Mouse (Mus musculus) macrophage (primary cell): ENCODE results near the gene Il9r. TPM values are rescaled to one million over a fixed set of nuclear protein-coding genes. Genes with fewer than 3 reads are reported as not detected.
A peak's percentile ranks its signal among the peaks of the same experiment; 100 is the strongest.
"Not testable (repeated sequence)": the region's sequence is repeated elsewhere in the genome, so short reads cannot be mapped to it uniquely, and the experiment has no call there.

ENCODE experiments used
- H3K27ac ChIP-seq: fragments of 350-480 bp; formaldehyde crosslinking; 2 replicates; pipeline ENCODE4 v1.9.0; 2021
- H3K36me3 ChIP-seq: fragments of 350-480 bp; formaldehyde crosslinking; 2 replicates; pipeline ENCODE4 v1.9.0; 2021; ENCODE audit errors: inconsistent target
- H3K4me3 ChIP-seq: fragments of 350-480 bp; formaldehyde crosslinking; 2 replicates; pipeline ENCODE4 v1.9.0; 2021; ENCODE audit errors: inconsistent target
- H3K79me2 ChIP-seq: fragments of 350-480 bp; formaldehyde crosslinking; 2 replicates; pipeline ENCODE4 v1.9.0; 2021; ENCODE audit errors: inconsistent target
- WGBS: methylation state at CpG from one replicate; pipeline ENCODE4 v1.1.7; 2026; ENCODE audit warnings: inconsistent platforms; ENCODE audit not compliant: missing documents; 5-methylcytosine and 5-hydroxymethylcytosine counted together
- polyA plus RNA-seq: library from polyadenylated mRNA; stranded (reverse); fragments of 250-400 nt; gene quantifications from 3 replicates; pipeline ENCODE4 v1.2.4, GENCODE M21; 2018; ENCODE audit warnings: inconsistent platforms

The Il9r gene
- polyA plus RNA-seq, 1 experiment from 2014 or later: not detected

GRCm38 (mm10) chr11:32221951-32222409, 21.9 kb upstream of the Il9r start, which contains the start of gene Rhbdf1:
TSS of gene Rhbdf1 (minus strand) at chr11:32222300.
- H3K27ac ChIP-seq: no peak within 1 kb of the TSS
- WGBS: 1% methylated on average over 71 of the region's 72 CpGs
- H3K4me3 ChIP-seq: no peak within 1 kb of the TSS
- H3K36me3 ChIP-seq: no peaks in the 10 kb centered on the region
- H3K79me2 ChIP-seq: no peaks in the 10 kb centered on the region

DNA sequence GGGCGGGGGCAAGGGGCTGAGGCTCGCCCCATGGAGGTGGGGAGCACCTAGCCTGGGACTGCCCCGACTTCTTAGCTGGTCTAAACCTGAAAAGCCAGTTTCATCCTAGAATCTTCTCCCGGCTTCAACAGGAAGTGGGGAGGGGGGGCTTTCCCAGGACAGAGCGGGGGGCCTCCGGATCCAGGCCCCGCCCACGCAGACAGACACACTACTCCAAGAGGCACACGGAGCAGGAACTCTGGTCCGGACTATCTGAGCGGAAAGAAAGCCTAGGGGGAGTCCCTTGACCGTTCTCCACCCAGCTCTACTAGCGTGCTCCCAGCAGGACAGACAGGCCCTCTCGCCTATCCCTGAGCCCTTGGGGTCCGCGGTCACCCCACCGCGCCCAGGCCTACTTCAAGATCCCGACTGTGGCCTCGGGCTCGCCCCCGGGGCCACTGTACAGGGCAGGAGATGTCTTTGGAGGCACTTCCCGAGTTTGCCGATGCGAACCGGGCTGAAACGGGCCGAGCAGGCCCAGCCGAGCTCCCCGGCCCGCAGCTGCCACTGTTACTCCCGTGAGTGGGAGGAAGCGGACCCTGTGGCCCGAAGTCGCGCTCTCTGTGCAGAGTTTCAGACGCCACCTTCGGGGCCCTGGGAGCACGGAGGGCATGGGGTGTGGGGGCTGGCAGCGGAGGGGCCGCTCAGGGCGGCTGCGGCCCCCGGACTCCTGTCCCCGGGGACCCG, 21.3 kb upstream of the Il9r start:
- WGBS: 2% methylated on average over 46 of the region's 46 CpGs
- Histone ChIP-seq H3K36me3 (no peaks in the 10 kb centered on the region), H3K4me3 (no peak overlapping the region), H3K79me2 (no peaks in the 10 kb centered on the region), H3K27ac (no peak overlapping the region)

- Histone ChIP-seq H3K27ac (no peak overlapping the region), H3K79me2 (no peaks in the 10 kb centered on the region), H3K4me3 (no peak overlapping the region), H3K36me3 (no peaks in the 10 kb centered on the region)
- 81% methylated on average over 8 of the region's 10 CpGs for WGBS
These were observed 20.6 kb upstream of the Il9r start for GRCm38 (mm10) chr11:32220607-32221224.

- H3K36me3 ChIP-seq: no peaks in the 10 kb centered on the region
- H3K27ac ChIP-seq: no peak overlapping the region
- WGBS: 92% methylated on average over 10 of the region's 10 CpGs
- H3K4me3 ChIP-seq: no peak overlapping the region
- no peaks in the 10 kb centered on the region for H3K79me2 ChIP-seq
These were observed 19.2 kb upstream of the Il9r start for GRCm38 (mm10) chr11:32219287-32219686.

GRCm38 (mm10) chr11:32218501-32219050, 18.5 kb upstream of the Il9r start:
- 91% methylated on average over 6 of the region's 6 CpGs for WGBS
- no peaks in the 10 kb centered on the region for H3K36me3 ChIP-seq
- H3K79me2 ChIP-seq: no peaks in the 10 kb centered on the region
- H3K27ac ChIP-seq: no peak overlapping the region
- no peak overlapping the region for H3K4me3 ChIP-seq

DNA sequence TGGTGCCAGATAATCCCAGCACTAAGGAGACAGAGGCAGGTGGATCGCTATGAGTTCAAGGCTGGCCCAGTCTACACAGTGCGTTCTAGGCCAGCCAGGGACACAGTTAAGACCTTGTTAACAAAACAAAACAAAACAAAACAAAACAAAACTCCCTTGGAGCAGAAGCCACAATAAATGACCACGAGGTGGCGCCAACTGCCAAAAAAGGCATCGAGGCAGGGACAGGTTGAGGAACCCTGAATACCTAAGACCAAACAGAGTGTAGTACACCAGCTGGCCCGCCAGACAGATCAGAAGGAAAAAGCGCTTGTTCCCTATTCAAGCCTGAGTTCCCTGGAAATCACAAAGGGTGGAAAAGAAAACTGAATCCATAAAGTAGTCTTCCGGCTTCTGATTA, 16.8 kb upstream of the Il9r start:
- Histone ChIP-seq H3K4me3 (no peak overlapping the region), H3K27ac (no peak overlapping the region), H3K36me3 (no peaks in the 10 kb centered on the region), H3K79me2 (no peaks in the 10 kb centered on the region)
- 25% methylated on average over 7 of the region's 8 CpGs for WGBS

DNA sequence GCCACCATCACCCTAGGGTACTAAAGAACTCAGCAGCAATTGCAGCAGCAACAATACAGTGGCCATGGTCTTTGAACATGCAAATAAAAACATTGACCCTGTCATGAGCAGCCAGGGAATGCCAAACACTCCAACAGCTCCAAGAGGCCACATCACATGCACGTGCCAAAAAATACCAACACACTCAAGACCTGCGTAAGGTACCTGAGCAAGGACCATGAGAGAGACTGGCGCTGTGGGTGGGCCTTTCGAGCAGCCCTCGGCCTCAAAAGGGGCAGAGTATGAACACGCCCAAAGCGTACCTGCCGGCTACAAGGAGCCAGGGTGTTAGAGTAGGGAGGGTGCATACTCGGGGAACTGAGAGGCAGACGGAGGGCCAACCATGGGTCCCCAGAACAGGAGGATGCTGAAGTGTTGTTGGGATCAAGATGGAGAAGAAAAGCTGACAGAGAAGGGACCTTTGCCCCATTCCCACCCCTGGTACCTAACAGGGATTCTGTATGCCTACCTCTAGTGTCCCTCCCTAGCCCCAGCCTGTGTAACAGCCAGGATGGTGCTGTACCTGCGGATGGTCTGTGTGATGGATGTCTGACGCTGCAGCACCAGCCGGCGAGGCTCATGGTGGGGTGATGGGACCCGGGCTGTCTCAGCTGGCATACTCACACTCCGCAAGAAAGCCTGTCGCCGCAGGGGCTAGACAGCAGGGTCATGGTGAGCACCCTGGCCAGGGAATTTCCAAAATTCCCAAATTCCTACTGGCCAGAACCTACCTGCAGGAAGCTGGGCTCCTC, 15.5 kb upstream of the Il9r start:
- H3K79me2 ChIP-seq: no peaks in the 10 kb centered on the region
- 96% methylated on average over 17 of the region's 18 CpGs for WGBS
- H3K4me3 ChIP-seq: no peak overlapping the region
- H3K27ac ChIP-seq: no peak overlapping the region
- no peaks in the 10 kb centered on the region for H3K36me3 ChIP-seq

- Histone ChIP-seq H3K36me3 (no peaks in the 10 kb centered on the region), H3K27ac (no peak overlapping the region), H3K79me2 (no peaks in the 10 kb centered on the region), H3K4me3 (no peak overlapping the region)
- WGBS: 96% methylated on average over 9 of the region's 9 CpGs
These were observed 10.5 kb upstream of the Il9r start for GRCm38 (mm10) chr11:32210623-32211022.

DNA sequence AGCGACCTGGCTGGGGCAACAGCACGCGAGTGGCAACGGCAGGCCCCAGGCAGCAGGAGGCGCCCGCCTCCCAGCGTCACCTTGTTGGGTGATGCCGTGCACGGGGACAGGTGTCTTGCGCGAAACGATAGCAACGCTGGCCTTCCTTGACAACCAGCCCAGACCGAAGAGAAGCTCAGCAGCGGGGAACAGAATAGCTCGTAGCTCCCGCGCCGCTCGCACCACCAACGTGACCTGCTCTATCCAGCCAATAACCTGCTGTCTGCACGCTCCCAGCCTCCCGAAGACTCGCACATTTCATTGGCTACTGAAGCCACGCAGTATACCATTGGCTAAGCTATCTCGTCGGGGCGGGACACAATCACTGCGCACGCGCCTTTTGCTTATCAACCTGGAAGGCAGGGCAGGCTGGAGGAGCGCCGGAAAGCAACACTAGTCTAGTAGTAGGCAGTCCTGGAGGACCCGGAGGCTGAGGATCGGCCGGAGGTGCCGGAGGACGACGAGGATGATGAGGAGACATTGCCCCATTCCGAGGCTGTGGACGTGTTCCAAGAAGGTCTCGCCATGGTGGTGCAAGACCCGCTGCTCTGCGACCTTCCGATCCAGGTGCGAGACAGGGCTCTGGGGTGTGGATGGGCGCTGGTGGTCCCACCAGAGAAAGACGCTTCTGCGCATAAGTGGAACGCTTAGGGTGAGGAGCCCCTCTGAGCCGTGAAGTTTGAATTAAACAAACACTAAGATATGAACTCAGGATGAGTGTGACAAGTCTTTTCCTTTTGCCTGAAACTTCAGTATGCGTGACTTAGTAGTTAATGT, 5.2 kb upstream of the Il9r start, which contains the start of gene Snrnp25:
Gene Snrnp25 (plus strand): TSS at position 358 of the 816 bp plus-strand sequence.
- Histone ChIP-seq H3K36me3 (no peaks in the 10 kb centered on the region), H3K4me3 (peak within 1 kb of the TSS; percentile 95), H3K79me2 (no peaks in the 10 kb centered on the region), H3K27ac (peak within 1 kb of the TSS; percentile 21; the same call in 1 of the 2 replicates)
- under 1% methylated on average over 52 of the region's 52 CpGs for WGBS

DNA sequence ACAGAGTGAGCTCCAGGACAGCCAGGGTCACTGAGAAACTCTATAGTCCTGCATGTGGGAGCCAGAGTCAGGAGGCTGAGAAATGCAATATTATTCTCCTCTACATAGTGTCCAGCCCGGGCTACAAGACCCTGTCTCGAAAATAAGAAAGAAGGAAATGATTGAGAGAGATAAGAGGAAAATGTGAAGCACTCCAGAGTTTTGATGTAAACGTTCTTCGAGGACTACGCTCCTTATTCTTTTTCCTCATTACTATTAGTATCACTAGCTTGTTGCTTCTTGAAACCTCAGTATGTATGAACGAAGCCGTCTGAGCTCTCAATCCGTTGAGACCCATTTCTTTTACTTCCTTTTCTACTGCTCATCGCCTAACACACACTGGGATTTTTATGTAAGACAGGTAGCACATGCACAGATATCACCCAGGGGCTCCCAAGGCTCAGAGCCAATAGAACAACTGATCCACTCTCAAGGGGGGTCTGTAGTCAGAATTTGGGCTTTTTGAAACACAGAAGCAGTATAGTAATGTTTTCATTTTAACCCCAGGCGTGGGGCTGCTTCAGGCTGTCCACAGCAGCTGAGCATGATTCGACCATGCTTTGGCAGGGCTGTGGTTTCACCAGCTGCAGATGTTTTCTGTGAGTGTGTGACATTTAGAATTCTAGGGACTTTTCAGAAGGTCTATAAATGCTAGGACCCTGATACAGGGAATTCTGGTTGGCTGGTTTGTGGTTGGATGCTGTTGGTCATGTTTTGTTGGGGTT, 2.0 kb upstream of the Il9r start:
- WGBS: 65% methylated on average over 11 of the region's 11 CpGs
- no peak overlapping the region for H3K27ac ChIP-seq
- H3K79me2 ChIP-seq: no peaks in the 10 kb centered on the region
- no peak overlapping the region for H3K4me3 ChIP-seq
- no peaks in the 10 kb centered on the region for H3K36me3 ChIP-seq

GRCm38 (mm10) chr11:32200992-32201391, 913 bp upstream of the Il9r start:
- H3K27ac ChIP-seq, H3K36me3 ChIP-seq, H3K4me3 ChIP-seq, H3K79me2 ChIP-seq: not testable (repeated sequence)
- no CpG with 5 or more reads among the region's 1 CpGs for WGBS

- H3K27ac ChIP-seq: no peak overlapping the region
These were observed 849 bp downstream of the Il9r start for GRCm38 (mm10) chr11:32199230-32199629.

DNA sequence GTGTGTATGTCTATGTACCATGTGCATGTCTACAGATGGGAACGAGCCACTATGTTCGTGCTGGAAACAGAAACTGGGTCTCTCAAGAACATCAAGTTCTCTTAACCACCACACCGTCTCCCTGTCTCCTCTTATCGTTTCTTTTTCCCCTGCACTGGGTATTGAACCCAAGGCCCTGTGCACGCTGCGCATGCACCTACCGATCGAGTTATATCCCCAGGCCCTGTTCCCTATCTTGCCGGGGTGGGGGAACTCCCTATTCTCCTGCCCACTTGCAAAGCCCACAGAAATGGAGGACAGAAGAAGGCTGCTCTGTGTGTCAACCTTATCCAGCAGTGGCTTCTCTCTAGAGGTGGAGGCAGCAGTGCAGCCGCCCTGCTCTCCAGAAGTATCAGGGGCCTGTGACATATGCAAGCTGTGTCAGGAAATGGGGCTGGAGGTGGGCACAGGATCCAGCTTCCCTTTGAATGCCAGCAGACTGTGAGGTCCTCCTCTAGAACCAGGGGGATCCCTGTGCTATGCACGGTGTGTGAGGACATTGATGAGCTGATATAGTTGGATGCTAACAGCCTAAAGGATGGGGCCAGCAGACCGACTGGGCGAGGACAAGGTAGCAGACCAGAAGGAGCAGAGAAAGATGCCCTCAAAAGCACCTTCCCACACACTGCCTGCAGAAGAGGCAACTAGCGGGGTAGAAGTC, 1.7 kb downstream of the Il9r start:
- H3K36me3 ChIP-seq: no peaks in the 10 kb centered on the region
- no peak overlapping the region for H3K4me3 ChIP-seq
- no peak overlapping the region for H3K27ac ChIP-seq

More at GRCm38 (mm10) chr11:32199230-32199629, 849 bp downstream of the Il9r start:
- H3K4me3 ChIP-seq: no peak overlapping the region
- no peaks in the 10 kb centered on the region for H3K36me3 ChIP-seq
- 45% methylated on average over 5 of the region's 6 CpGs for WGBS
- H3K79me2 ChIP-seq: no peaks in the 10 kb centered on the region

More for the DNA sequence above, 1.7 kb downstream of the Il9r start:
- WGBS: 71% methylated on average over 14 of the region's 14 CpGs
- no peaks in the 10 kb centered on the region for H3K79me2 ChIP-seq
